Mouse (Mus musculus) forebrain, embryonic 10.5 days (tissue): ENCODE results near the gene Gpr183. TPM values are rescaled to one million over a fixed set of nuclear protein-coding genes. Genes with fewer than 3 reads are reported as not detected.

ENCODE experiments used
- polyA plus RNA-seq: library from polyadenylated mRNA; unstranded; fragments of >200 nt; fragmentation: Nextera tagmentation; extraction: Ambion mirVana; gene quantifications from 2 replicates; pipeline ENCODE4 v1.2.1, GENCODE M21; 2016

Gene Gpr183
- polyA plus RNA-seq, 1 experiment from 2014 or later, result 2.5 TPM

Other genes with a start within 250 kb of the Gpr183 start
- gene Dock9, start 167.4 kb downstream of the Gpr183 start, polyA plus RNA-seq, result 3.4 and 3.7 TPM in 2 replicates
- gene Ubac2, start 86.6 kb downstream of the Gpr183 start, polyA plus RNA-seq, result 80.7 and 83.1 TPM in 2 replicates
- 0.23 and 0.55 TPM in 2 replicates for gene Gpr18, start 49.4 kb downstream of the Gpr183 start, polyA plus RNA-seq
- gene Timm8a2, start 69.5 kb upstream of the Gpr183 start, polyA plus RNA-seq, result not detected in 2 replicates
- 120 and 128 TPM in 2 replicates for gene Tm9sf2, start 141.8 kb upstream of the Gpr183 start, polyA plus RNA-seq
- 29.1 and 35.3 TPM in 2 replicates for gene Clybl, start 216.5 kb upstream of the Gpr183 start, polyA plus RNA-seq